Mouse (Mus musculus): ENCODE measurements around the gene Pdrg1. TPM values are rescaled to one million over a fixed set of nuclear protein-coding genes. Genes with fewer than 3 reads are reported as not detected.

The Pdrg1 gene
- polyA plus RNA-seq, 1 experiment, result 29.8 TPM

DNA sequence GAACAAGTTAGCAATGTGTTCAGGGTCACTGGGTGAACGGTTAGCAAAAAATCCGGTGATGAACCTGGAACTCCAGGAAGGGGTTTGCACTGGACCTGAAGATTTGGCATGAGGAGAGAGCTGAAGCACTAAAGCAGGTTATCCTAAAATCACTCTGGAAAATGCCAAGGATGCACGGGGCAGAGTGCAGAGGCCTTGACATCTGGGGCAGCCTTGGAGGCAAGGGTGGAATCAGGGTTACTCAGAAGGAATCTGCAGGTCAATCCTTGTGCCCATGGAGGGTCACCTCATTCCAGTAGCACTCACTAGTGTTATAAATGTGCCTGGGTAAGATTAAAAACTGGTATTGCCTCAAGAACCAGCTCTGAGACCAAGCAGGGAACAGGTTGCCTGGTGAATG, 9.2 kb downstream of the Pdrg1 start:
- H3K27ac ChIP-seq (ENCODE audit: control insufficient read depth, insufficient read depth, low read depth, low read length, poor library complexity), result no peak overlapping the region
- H3K4me1 ChIP-seq (ENCODE audit: control insufficient read depth, insufficient read depth, low read length), result peaks cover 7% of the 10 kb centered on the region; the same call in 1 of the 2 replicates
- 86% methylated on average over 3 of the region's 3 CpGs for WGBS
- TF ChIP-seq CTCF (IDR thresholded peaks at IDR 0.05; ENCODE audit: control insufficient read depth, insufficient read depth, low read length) (no peak), POLR2A (IDR thresholded peaks at IDR 0.05; ENCODE audit: borderline replicate concordance, control insufficient read depth, low read depth, low read length) (no peak)
- H3K4me3 ChIP-seq (replicated peaks; ENCODE audit: control insufficient read depth, low read depth, low read length), result no peak overlapping the region

DNA sequence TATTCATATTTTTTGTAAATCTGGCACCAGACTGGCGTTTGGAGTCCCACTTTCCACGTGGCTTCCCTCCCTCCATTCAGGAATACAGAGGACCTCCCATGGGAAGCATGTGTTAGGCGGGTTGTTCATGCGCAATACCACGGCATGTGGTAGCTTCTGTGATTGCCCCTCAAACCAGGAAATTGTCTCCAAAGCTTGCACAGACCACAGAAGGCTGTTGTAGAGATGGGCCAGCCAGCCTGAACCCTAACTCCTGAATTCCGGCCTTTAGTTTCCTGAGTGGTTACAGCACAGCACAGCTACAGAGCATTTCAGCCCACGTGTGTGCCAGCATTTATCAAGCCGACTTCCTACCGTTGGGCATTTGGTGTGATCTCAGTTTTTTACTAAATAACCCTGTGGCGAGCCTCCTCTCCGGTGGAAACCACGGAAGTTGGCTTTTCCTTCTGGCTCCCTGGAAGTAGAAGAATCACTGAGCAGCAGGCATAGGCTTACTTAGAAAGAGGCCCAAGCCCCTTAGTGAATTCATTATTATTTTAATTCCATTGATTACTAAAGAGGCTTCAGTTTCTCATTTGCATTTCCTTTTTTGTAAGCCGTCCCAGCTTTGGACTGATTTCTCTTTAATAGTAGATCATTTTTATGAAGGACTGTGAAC, 11.4 kb downstream of the Pdrg1 start:
- 3% methylated on average over 13 of the region's 13 CpGs for WGBS
- H3K4me3 ChIP-seq (replicated peaks; ENCODE audit: control insufficient read depth, low read depth, low read length), result no peak overlapping the region
- no peak for TF ChIP-seq CTCF (IDR thresholded peaks at IDR 0.05; ENCODE audit: control insufficient read depth, insufficient read depth, low read length)
- TF ChIP-seq POLR2A (IDR thresholded peaks at IDR 0.05; ENCODE audit: borderline replicate concordance, control insufficient read depth, low read depth, low read length), result no peak

DNA sequence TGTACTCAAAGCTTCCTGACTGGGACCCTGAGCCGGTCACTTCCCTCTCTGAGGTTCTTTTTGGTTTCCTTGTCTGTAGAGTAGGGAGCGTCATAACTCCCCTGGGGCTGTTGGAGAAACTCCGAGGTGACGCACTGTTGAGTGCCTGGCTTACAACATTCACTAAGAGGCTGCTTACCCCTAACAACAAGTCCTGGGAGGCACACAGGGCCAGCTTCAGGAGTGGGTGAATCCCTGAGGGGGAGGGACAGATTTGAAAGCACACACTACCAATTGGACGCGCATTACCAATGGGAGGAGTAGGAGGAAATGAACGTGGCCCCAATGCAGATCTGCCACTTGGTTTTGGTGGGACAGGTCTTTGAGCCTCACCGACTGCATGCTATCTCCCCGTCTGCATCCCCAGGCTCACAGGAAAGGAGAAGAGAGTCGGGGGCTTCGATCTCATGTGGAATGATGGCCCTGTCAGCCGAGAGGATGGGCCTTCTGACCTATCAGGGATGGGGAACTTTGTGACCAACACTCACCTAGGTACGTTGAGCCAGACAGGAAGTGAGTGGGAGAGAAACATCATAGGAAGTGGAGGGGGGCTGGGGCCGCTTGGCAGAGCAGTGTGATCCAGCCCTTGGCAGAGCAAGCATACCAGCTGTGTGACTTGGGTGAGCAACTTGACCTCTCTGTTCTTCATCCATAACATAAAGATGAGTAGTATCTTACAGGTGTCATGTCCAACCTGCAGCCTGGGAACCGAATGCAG, 12.6 kb downstream of the Pdrg1 start:
- H3K27ac ChIP-seq (ENCODE audit: control insufficient read depth, insufficient read depth, low read depth, low read length, poor library complexity), result no peak overlapping the region
- no peak overlapping the region for H3K4me3 ChIP-seq (replicated peaks; ENCODE audit: control insufficient read depth, low read depth, low read length)
- H3K4me1 ChIP-seq (ENCODE audit: control insufficient read depth, insufficient read depth, low read length), result peaks cover 7% of the 10 kb centered on the region; the same call in 1 of the 2 replicates
- 13% methylated on average over 15 of the region's 15 CpGs for WGBS
- TF ChIP-seq POLR2A (IDR thresholded peaks at IDR 0.05; ENCODE audit: borderline replicate concordance, control insufficient read depth, low read depth, low read length) (no peak), CTCF (IDR thresholded peaks at IDR 0.05; ENCODE audit: control insufficient read depth, insufficient read depth, low read length) (no peak)

More for the DNA sequence above, 11.4 kb downstream of the Pdrg1 start:
- Histone ChIP-seq H3K4me1 (ENCODE audit: control insufficient read depth, insufficient read depth, low read length) (peaks cover 7% of the 10 kb centered on the region; the same call in 1 of the 2 replicates), H3K27ac (ENCODE audit: control insufficient read depth, insufficient read depth, low read depth, low read length, poor library complexity) (no peak overlapping the region)

DNA sequence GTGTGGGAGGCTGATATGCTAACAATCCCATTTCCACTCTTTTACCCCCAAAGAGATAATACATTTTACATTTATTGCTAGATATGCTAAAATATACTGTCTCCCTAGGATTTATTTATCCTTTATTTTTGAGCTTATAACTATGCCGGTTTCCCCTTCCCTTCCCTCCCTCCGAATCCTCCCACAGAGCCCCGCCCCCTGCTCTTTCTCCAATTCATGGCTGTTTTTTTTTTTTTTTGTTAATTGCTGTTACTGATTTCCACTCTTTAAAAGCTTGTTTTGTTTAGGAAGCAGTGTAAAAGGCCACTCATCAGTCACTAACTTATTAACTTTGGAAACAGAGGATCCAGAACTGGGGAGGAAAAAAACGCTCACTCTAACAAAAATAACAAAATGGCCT, 18.2 kb downstream of the Pdrg1 start:
- H3K27ac ChIP-seq (ENCODE audit: control insufficient read depth, insufficient read depth, low read depth, low read length, poor library complexity), result no peak overlapping the region
- TF ChIP-seq POLR2A (IDR thresholded peaks at IDR 0.05; ENCODE audit: borderline replicate concordance, control insufficient read depth, low read depth, low read length), result no peak
- H3K4me1 ChIP-seq (ENCODE audit: control insufficient read depth, insufficient read depth, low read length), result no peaks in the 10 kb centered on the region
- no peak overlapping the region for H3K4me3 ChIP-seq (replicated peaks; ENCODE audit: control insufficient read depth, low read depth, low read length)
- WGBS, result 73% methylated on average over 4 of the region's 4 CpGs

DNA sequence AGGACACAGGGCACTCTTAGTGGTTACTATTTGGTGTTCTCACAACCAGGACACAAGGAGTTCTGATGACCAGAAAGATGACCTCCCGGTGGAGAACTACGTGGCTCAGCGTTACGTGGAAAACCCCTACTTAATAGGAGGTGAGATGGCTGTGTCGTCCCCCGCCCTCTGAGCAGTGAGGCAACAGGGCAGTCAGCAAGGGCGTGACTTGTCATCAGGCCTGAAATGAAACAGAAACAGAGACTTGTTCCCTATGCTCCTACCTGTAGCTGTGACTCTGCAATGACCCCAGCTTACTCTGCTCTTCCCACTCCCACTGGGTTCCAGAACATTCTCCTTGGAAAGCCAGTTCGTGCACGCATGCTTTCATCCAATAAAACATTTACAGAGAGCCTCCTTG, 23.7 kb downstream of the Pdrg1 start:
- TF ChIP-seq CTCF (IDR thresholded peaks at IDR 0.05; ENCODE audit: control insufficient read depth, insufficient read depth, low read length) (no peak), POLR2A (IDR thresholded peaks at IDR 0.05; ENCODE audit: borderline replicate concordance, control insufficient read depth, low read depth, low read length) (no peak)
- no peak overlapping the region for H3K4me3 ChIP-seq (replicated peaks; ENCODE audit: control insufficient read depth, low read depth, low read length)
- H3K4me1 ChIP-seq (ENCODE audit: control insufficient read depth, insufficient read depth, low read length), result no peaks in the 10 kb centered on the region; the same call in 1 of the 2 replicates
- WGBS, result 81% methylated on average over 9 of the region's 9 CpGs
- H3K27ac ChIP-seq (ENCODE audit: control insufficient read depth, insufficient read depth, low read depth, low read length, poor library complexity), result no peak overlapping the region

DNA sequence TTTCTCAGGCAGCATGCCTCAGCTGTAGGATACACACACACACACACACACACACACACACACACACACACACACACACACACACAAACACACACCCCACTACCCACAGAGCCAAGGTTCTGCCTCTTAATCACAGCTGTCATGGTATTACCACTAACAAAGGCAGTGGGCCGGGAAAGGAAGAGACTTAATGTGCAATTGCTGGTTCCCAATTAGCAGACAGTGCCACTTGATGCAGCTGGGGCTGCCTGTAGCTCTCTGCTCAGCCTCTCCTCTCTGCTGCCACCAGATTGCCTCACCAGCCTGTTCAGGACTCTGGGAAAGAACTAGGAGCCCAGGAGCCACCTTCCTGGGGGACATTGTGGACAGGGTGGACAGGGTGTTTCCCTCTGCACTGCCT, 29.6 kb downstream of the Pdrg1 start:
- H3K4me3 ChIP-seq (replicated peaks; ENCODE audit: control insufficient read depth, low read depth, low read length), result no peak overlapping the region
- TF ChIP-seq POLR2A (IDR thresholded peaks at IDR 0.05; ENCODE audit: borderline replicate concordance, control insufficient read depth, low read depth, low read length), result no peak
- TF ChIP-seq CTCF (IDR thresholded peaks at IDR 0.05; ENCODE audit: control insufficient read depth, insufficient read depth, low read length), result no peak
- no peak overlapping the region for H3K27ac ChIP-seq (ENCODE audit: control insufficient read depth, insufficient read depth, low read depth, low read length, poor library complexity)
- WGBS, result 9% methylated on average over 1 of the region's 1 CpGs
- H3K4me1 ChIP-seq (ENCODE audit: control insufficient read depth, insufficient read depth, low read length), result no peaks in the 10 kb centered on the region; the same call in 1 of the 2 replicates

DNA sequence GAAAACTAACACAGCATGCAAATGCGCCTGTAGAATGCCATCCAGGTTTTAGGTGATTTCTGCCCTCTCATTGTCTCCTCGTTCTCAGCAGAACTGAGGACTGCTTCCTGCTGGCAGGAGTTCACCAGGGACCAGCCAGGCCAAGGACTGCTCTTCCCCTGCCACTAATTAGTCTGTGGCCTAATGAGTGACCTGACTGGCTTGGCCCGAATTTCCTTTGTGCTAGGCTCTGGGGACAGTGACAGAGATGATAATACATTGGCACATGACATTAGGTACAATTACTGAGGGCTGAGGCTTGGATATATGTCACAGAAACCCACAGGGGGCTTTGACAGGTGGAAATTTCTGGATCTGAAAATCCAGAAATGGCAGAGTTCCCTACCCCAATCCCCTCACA, 38.2 kb downstream of the Pdrg1 start:
- H3K4me3 ChIP-seq (replicated peaks; ENCODE audit: control insufficient read depth, low read depth, low read length), result no peak overlapping the region
- TF ChIP-seq POLR2A (IDR thresholded peaks at IDR 0.05; ENCODE audit: borderline replicate concordance, control insufficient read depth, low read depth, low read length), result no peak
- no peak for TF ChIP-seq CTCF (IDR thresholded peaks at IDR 0.05; ENCODE audit: control insufficient read depth, insufficient read depth, low read length)

DNA sequence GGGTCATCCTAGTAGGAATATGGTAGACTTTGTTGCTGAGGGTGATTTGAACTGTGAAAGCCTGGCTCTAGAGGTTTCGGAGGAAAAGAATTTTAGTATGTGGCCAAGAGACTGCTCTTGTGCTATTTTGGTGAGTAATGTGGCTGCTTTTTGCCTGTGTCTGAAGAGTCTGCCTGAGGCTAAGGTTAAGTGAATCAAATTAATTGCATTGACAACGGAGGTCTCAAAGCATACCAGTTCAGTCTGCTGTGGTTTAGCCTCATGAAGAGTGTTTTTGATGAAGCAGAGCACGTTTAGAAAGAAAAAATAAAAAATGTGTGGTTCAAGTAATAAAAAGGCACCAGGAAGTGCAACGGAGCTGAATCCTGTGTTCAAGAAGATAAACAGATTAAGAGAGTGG, 49.7 kb downstream of the Pdrg1 start:
- Histone ChIP-seq H3K4me1 (ENCODE audit: control insufficient read depth, insufficient read depth, low read length) (no peaks in the 10 kb centered on the region; the same call in 1 of the 2 replicates), H3K27ac (ENCODE audit: control insufficient read depth, insufficient read depth, low read depth, low read length, poor library complexity) (no peak overlapping the region), H3K4me3 (replicated peaks; ENCODE audit: control insufficient read depth, low read depth, low read length) (no peak overlapping the region)
- 66% methylated on average over 4 of the region's 4 CpGs for WGBS
- TF ChIP-seq POLR2A (IDR thresholded peaks at IDR 0.05; ENCODE audit: borderline replicate concordance, control insufficient read depth, low read depth, low read length) (no peak), CTCF (IDR thresholded peaks at IDR 0.05; ENCODE audit: control insufficient read depth, insufficient read depth, low read length) (no peak)

More for the DNA sequence above, 38.2 kb downstream of the Pdrg1 start:
- 49% methylated on average over 3 of the region's 3 CpGs for WGBS
- H3K27ac ChIP-seq (ENCODE audit: control insufficient read depth, insufficient read depth, low read depth, low read length, poor library complexity), result no peak overlapping the region
- H3K4me1 ChIP-seq (ENCODE audit: control insufficient read depth, insufficient read depth, low read length), result no peaks in the 10 kb centered on the region

Measured in bone marrow, adult 2 months (tissue).